Mouse (Mus musculus) kidney, adult 18-20 months (tissue): ENCODE results near the gene Itgb3bp.
A peak's percentile ranks its signal among the peaks of the same experiment; 100 is the strongest.

ENCODE experiments used
- DNase-seq: peaks from one replicate; pipeline ENCODE4 v3.0.0; 2021

Gene Itgb3bp

DNA sequence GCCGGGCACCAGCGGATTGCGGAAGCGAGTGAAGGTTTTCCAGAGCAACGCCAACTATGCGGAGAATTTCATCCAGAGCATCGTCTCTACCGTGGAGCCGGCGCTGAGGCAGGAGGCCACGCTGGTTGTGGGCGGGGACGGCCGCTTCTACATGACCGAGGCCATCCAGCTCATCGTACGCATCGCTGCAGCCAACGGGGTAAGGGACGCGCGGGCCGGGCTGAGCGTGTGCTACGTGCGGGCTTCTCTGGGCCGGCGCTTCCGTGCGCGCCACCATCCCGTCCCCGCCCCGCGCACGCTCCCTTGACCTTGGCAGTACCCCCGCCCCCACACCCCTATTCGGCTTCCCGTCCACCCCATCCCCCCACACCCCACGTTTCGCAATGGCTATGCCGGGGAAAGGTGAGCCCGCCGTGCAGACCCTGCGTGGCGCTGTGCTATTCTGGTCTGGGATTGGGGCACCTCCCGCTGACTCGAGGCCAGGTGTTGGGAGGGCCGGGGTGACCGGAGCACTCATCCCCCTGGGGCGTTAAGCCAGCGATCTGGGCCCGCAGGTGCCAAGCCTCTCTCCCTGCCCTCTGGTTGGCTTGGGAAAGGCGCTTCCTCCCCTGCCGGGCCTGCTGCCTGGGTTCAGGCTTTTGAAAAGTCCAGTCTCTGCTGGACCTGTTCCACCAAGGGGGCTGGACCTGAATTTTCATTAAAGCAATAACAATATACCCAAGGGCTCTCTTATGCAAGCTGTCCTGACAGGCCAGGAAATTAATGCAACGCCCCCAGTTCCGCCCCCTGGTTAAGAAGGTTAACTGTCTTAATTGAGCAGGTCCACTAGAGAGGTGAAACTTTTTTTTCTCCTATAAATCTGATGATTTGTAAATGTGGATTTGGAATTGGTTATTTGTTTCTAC is at the start of gene Itgb3bp:
Gene Itgb3bp, minus strand, starts transcription at position 201 of the 905 bp plus-strand sequence.
- DNase-seq, result peak; percentile 85

DNA sequence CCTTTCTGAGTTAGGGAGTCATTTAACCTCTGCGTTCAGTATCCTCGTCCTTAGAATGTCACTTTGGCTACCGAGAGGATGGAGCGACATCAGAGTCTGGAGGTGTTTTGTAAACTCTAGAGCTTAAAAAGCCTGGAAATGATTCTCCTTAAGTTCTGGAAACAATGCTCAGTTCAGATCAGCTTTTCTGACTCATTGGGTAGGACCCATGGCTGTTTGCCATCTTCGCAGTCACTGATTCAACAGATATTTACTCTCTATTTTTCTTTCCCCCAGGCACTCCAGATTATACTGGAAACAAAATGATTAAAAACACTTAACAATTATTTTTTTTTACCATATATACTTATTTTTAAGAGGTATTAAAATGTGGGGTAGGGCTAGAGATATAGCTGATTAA is 49.7 kb upstream of the Itgb3bp start:
- DNase-seq, result no peak

DNA sequence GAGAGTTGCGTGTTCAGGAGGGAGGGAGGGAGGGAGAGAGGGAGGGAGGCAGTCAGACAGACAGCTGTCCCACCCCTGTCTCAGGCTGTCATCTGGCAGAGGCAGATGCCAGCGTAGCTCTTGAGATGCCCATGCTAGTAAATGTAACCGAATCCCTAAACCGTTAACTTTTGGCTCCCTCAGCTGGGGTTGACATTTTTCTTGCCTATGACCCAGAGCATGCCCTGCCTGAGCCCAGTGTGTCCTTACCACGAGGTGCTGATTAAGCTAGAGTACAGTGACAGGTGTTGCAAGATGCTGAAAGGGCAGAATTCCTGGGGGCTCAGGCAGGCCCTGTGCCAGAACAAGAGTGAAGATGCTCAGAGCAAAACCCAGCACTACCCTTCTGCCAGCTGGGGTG is 44.8 kb upstream of the Itgb3bp start:
- no peak for DNase-seq

GRCm38 (mm10) chr4:99973931-99974330 is 44.3 kb upstream of the Itgb3bp start:
- no peak for DNase-seq

DNA sequence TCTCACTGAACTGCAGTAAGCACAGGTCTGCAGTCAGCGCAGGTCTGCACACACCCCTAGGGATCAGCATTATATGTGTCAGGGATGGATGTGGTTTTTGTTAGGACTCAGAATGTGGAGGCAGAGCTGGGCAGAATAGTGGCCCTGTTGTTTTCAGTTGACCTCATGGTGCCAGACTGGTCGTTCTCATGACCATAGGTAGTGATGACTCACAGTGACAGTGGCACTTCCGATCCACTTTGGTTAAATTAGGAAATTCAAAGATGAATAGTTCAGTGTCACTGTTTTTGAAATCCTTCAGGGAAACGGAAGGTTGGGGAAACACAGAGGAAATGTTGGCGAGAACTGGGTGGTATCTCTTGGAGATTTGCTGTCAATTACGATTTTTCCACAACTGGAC is 43.3 kb upstream of the Itgb3bp start:
- DNase-seq, result no peak

DNA sequence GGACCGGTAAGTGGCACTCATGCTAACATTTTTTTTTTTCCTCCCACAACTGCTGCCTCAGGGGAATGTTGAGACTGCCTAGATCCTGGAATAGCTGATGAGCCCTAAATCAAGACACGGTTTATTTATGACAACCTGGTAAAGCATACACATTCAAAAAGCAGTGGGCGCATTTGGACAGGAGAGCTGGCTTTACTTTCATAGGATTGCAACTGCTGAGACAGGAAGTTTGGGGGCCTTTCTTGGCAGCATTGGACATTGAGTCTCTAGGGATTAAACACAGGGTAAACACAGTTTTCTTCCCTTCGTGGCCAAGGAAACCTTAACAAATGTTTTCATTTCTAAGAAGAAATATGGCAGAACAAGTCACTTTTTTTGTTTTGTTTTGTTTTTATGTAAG is 40.5 kb upstream of the Itgb3bp start:
- no peak for DNase-seq

- peak; percentile 43 for DNase-seq
These were observed 39.7 kb upstream of the Itgb3bp start for GRCm38 (mm10) chr4:99969328-99969727.

DNA sequence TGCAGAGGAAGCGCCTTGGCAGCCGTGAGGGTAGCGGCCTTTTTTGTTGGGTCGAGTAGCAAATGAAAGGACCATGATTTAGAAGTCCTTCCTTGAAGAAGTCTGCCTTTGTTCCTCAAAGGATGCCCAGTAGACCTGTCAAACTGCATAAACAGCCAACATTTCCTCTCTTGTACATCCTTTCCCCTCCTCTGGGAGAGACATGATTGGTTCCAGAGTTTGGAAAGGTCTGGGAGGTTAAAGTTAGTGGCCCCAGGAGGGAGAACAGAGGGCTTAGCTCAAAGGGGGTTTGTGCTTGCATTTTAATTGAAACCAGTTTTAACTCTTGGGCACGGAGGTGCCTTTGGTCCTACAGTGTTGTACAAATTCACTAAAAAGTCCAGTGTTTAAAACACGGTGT is 36.9 kb upstream of the Itgb3bp start:
- no peak for DNase-seq

DNA sequence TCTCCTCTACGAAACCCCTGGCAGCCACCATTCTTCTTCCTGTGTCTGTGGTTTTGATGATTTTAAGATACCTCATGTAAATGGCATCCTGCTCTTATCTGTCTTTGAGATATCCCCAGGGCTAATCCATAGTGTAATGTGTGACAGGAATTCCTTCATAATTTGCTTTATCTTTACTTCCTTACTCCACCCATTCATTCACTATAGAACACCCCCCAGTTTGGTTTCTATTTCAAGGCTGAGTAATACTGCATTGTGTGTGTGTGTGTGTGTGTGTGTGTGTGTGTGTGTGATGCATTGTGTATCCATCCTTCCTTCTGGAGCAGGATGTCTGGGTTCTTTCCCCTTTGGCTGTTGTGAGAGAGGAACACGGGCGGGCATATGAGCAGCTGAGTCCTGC is 29.7 kb upstream of the Itgb3bp start:
- DNase-seq, result no peak

DNA sequence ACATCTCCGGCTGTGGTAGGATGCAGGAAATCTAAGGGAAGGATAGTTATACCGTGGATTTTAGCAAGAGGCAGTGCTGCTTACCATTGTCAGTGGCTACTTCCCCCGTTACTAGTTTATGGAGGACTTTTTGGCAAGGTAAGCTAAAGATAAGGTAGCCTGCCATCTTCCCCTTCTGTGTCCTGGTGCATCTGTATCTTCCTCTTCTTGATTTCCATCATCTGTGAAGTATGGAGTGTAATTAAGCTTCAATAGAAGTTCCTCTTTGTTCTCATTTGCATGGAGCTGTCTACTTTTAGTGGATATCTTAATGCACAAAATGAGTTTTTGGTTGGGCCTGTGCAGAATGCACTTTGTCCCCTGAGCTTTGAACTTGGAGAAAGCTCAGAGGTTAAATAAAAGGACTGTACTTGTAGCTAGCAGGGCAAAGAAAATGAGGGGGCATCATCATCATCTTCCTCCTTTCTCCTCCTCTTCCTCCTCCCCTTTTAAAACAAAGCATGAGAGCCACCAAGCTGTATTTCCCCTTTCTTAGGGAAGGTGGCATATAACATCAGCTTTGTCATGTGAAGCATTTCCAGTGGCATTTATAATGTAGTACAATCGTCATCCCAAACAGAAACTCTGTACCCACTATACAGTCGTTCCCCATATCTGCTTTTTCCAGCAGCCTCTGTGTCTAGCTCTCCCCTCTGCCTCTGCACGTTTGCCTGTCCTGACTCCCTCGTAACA is 28.6 kb upstream of the Itgb3bp start:
- no peak for DNase-seq

- DNase-seq, result no peak
These were observed 27.6 kb upstream of the Itgb3bp start for GRCm38 (mm10) chr4:99957186-99957585.

- DNase-seq, result no peak
These were observed 25.8 kb upstream of the Itgb3bp start for GRCm38 (mm10) chr4:99955396-99955795.

DNA sequence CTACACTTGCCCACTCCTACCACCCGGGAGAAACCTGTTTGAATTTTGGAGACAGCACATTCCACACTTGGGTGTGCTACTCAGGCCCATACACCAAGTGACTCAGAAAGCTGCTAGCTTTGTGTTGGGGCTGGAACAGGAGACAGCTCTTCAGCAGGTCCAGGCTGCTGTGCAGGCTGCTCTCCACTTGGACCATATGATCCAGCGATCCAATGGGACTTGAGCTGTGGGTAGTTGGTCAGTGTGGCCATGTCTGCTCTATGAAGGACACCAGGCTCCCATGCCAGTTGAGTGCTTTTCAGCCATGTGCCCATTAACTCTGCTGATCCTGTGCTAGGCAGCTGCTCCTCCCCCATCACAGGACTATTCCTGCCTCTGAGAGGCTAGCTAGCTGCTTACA is 24.3 kb upstream of the Itgb3bp start:
- no peak for DNase-seq

GRCm38 (mm10) chr4:99947896-99948295 is 18.3 kb upstream of the Itgb3bp start:
- DNase-seq, result no peak

GRCm38 (mm10) chr4:99947192-99947591 is 17.6 kb upstream of the Itgb3bp start:
- DNase-seq, result no peak

- no peak for DNase-seq
These were observed 16.9 kb upstream of the Itgb3bp start for GRCm38 (mm10) chr4:99946516-99946915.

DNA sequence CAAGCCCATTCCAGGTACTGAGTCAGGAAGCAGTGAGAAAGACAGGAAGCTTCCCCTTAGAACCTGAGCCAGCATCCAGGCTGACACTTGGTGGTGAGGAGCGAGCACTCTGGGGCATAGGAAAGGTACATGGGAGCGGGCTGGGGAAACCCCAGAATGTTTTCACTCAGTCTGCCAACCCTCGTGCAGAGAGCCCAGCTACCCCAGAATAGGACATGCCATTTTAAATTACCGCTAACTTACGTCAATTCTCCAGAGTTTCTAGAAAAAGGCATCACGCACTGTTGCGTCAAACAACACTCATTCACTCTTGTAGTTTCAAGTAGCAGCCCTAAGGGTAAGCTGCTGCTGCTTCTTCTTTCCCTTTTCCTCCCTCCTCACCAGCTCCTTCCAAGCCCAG is 15.4 kb upstream of the Itgb3bp start:
- DNase-seq, result no peak

- no peak for DNase-seq
These were observed 15.0 kb upstream of the Itgb3bp start for GRCm38 (mm10) chr4:99944606-99945005.

DNA sequence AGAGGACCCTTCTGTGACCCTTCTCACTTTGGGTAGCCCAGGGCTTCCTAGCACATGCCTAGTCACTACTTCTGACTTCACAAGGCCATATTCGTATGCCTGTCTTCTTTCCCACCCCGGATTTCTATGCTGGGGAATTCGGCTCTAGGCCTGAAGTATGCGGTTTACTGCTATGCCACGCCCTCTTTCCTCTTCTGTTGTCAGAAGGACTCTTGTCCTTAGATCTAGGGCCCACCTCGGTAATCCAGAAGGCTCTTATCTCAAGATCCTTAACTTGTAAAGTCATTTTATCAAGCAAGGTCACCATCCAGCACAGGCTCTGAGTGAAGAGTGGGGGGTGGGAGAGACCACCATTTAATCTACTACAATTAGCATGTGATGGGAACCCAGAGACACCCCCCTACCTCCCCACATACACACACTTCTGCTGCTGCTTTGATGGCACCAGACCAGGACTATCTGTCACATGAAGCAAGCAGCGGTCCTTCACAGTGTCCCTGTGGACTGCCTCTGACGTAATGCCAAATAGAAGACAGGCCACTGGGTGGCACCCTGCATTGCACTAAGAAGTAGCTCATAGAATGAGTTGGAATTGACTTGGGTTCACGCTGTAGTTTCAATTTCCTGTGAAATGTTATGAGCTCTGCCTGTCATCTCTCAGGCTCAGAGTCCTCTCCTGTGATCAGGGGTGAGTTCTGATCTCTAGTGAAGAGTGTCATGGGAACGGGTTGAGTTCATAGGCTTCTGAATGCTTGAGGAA is 12.2 kb upstream of the Itgb3bp start:
- DNase-seq, result peak; percentile 23

- DNase-seq, result no peak
These were observed 10.3 kb upstream of the Itgb3bp start for GRCm38 (mm10) chr4:99939711-99940505.

- no peak for DNase-seq
These were observed 6.7 kb upstream of the Itgb3bp start for GRCm38 (mm10) chr4:99936278-99936677.

GRCm38 (mm10) chr4:99934859-99935258 is 5.2 kb upstream of the Itgb3bp start:
- DNase-seq, result no peak

GRCm38 (mm10) chr4:99931807-99932206 is 2.2 kb upstream of the Itgb3bp start:
- no peak for DNase-seq
